Mouse (Mus musculus) brain, embryonic 14.5 days (tissue): ENCODE measurements around the gene Slc50a1. TPM values are rescaled to one million over a fixed set of nuclear protein-coding genes. Genes with fewer than 3 reads are reported as not detected.
A peak's percentile ranks its signal among the peaks of the same experiment; 100 is the strongest.

Experiments
- DNase-seq: peaks from one replicate; pipeline ENCODE4 v3.0.0-alpha.2; 2011; ENCODE audit warnings: low read depth
- CTCF ChIP-seq: fragments of 200-500 bp; IDR thresholded peaks from 2 replicates; pipeline ENCODE4 v1.5.1; 2012; ENCODE audit warnings: inconsistent platforms, mild to moderate bottlenecking, moderate library complexity, borderline replicate concordance; ENCODE audit not compliant: insufficient read depth, insufficient read length; ENCODE audit errors: extremely low read depth
- POLR2A ChIP-seq: fragments of 200-500 bp; IDR thresholded peaks from 2 replicates; pipeline ENCODE4 v1.6.1; 2012; ENCODE audit warnings: mild to moderate bottlenecking, inconsistent platforms, borderline replicate concordance; ENCODE audit not compliant: poor library complexity, insufficient read depth, insufficient read length, severe bottlenecking; ENCODE audit errors: extremely low read depth
- polyA plus RNA-seq: library from polyadenylated mRNA; depleted of rRNA; stranded (reverse); fragments of >200 nt; gene quantifications from 2 replicates; pipeline ENCODE4 v1.2.3, GENCODE M21; 2012

The Slc50a1 gene
- polyA plus RNA-seq, 1 experiment = 41.4 TPM

DNA sequence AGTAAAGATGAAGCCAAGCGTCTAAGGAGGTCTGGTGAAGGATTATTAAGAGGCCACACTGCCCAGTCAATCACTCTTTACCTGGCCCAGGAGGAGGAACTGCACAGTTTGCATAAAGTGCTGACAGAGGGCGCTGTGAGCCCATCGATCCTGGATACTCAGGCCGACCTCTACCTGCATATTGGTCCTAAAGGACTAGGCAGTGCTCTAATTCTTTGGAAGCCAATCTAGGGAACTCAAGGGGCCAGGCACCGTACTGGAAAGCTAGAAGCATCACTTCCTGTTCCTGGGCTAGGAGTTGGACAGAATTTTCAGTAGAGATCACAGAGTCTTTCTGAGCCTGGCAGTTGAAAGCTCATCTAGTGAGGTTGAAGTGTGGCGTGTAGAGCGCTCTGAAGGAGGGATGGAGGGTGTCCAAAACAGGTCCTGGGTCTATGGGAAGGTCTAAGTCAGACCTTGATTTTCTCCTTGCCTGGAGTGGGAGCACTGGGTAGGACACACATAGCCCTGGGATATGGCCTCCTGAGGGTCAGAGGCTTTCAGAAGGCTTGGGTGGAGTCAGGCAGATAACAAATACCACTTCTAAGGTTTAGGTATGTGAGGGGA lies 19.8 kb downstream of the Slc50a1 start:
- TF ChIP-seq CTCF (peak; percentile 63), POLR2A (no peak)
- peak; percentile 62 for DNase-seq

DNA sequence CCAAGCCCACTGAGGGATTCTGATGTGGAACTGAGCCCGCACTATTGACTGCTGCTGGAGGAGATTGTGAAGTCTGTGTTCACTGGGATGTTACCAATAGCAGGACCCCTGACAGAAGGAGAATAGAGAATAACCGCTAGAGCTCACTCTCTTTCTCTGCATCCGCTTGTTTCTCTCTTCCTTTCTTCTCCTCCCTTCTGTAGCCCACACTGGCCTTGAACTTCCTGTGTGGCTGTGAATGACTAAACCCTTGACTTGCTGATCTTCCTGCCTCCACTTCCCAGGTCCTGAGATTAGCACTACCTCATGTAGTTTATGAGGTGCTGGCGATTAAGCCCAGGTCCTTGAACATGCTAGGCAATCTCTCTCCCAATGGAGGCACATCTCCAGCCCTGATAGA lies 22.9 kb downstream of the Slc50a1 start:
- TF ChIP-seq POLR2A = no peak
- TF ChIP-seq CTCF = no peak
- DNase-seq = no peak

DNA sequence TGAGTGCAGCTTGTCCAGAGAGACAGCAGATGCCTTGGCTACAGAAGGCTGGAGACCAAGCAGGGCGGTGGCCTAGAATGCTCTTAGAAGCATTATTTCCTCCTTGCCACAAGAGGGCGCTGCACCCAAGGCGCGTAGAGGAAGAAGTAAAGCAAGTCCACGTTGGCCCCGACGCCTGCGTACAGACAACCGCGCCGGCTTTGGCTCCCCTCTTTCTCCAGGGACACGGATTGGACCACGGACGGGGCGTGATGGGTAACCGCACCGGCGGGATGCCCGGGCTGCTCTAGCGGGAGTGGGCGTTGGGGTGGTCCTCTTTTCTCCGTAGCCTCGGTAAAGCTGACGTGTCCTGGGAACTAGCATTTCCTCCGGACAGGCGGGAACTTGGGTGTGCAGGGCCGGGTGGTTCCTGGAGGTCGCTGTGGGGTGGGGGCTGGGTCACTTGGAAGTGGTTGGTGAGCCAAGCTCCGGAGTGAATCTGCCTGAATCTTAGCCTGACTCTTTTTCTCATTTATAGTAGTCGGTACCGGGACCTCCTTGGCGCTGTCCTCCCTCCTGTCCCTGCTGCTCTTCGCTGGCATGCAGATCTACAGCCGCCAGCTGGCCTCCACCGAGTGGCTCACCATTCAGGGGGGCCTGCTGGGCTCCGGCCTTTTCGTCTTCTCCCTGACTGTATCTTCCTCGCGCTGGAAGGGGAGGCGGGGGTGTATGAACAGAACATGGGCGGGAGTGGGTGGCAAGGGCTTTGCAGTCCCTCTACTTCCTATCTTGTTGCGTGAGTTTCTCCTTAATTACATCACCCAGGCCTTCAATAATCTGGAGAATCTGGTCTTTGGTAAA lies 23.9 kb downstream of the Slc50a1 start, which contains the start of gene Trim46:
Trim46 (minus strand) TSS at position 49 of the 840 bp plus-strand sequence.
- peak; percentile 96 for TF ChIP-seq CTCF
- TF ChIP-seq POLR2A = peak; percentile 18; the same call in 1 of the 2 replicates
- peak; percentile 97 for DNase-seq

DNA sequence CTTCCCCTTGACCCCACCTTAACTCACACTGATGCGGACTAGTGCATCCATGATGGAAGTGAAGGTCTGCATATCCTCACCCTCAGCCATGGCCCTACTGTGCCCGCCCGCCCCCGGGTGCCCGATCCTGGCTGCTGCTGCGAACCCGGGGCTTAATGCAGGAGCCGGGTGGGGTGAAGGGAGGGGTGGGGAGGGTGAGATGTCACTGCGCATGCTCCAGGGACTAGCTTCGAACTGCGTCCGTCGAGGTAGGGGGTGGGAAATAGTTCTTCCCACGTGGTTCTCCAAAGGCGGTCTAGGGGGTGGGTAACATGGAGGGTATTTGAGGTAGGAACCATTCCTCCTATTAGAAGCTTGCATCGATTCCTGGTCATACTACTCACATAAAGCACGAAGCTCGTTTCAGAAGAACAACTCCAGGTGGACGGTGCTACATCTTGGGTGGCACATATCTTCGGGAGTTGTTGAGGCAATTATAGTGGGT lies 24.6 kb downstream of the Slc50a1 start, which contains the start of gene Krtcap2:
Krtcap2 (plus strand) TSS at position 279 of the 484 bp plus-strand sequence.
- peak; percentile 94 for DNase-seq
- TF ChIP-seq CTCF (no peak), POLR2A (no peak)

DNA sequence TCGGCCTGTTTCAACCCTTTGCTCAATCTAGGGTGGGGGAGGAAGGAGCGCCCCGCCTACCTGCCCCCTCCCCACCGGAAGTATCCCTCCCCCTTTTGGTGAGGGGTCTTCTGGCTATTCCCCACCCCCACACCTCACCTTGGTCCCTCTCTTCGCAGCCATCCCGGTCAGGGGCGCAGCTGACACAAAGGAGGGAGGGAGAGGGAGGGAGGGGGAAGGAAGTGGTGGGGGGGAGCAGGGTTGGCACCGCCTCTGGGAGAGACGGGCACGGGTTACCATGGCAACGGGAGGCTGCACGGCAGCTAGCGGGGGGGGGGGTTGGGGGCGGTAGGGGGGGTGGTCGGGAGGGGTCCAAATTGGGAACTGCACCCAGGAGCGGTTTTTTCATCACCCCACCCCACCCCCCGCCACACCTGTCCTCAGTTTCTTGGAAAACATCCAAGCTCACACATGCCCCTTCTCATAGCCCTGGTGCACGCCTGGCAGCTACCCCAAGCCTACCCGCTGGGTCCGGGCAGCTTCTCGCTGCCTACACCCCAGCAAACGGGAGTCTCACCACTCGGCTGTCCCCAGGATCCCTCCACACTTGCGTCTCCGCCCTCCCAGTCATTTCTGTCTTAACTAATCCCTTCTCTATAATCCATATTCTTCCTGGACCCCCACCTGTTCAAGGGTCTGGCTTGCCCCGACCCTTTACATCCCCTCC lies 25.2 kb downstream of the Slc50a1 start:
- no peak for TF ChIP-seq CTCF
- TF ChIP-seq POLR2A = peak; percentile 18; the same call in 1 of the 2 replicates
- peak; percentile 96 for DNase-seq

DNA sequence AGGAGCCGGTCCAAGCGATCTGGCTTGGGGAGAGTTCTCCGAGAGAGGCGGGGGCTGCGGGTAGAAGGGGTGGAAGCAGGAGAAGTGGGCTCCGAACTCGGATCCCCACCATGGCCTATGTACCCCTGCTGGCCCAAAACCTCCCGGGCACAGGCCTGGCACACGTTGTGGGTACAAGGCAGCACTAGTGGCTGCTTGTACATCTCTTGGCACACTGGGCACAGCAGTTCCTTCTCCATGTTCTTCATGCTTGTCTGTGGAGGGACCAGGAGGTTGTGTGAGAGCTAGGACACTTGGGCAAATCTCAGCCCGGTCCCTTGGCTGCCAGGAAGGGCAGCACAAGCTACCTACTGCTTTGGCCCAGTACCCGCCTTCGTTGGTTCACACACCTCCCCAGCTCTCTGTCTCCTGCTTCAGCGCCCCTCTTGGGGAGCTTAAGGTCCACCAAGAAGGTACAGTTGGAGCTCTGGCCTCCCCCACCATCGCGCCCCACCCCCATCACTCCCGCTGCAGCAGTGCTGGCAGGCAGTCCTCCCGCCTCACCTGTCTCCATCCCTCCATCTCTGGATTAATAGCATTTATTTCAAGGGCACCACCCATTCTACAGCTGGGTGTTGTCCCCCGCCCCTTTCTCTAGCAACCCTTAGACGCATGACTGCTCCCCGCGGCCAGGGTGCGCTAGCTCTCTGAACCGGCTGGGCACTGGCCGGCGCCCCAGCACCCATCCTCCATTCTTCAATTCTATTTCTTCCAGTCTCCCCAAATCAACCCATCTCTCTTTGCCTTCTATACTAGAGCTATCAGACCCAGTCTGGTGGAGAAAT lies 26.0 kb downstream of the Slc50a1 start:
- TF ChIP-seq CTCF = peak; percentile 31; the same call in 1 of the 2 replicates
- TF ChIP-seq POLR2A = no peak
- DNase-seq = peak; percentile 31

DNA sequence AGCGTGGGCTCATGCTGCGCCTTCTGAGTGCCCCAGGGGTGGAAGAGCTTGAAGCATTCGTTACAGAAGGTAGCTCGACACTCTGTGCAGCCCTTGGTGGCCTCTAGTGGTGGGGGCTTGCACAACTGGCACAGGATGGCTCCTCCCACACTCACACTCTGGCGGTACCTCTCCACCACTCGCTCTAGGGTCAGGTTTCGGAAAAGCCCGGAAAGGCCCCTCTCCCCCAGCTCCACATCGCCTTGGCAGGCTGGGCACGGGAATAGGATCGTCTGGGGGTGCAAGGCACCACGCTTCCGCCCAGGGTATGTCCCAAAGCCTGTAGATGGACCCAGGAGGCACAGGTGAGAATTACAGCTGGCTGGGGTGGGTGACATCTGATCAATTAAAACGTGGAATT lies 26.8 kb downstream of the Slc50a1 start:
- TF ChIP-seq CTCF = peak; percentile 56; the same call in 1 of the 2 replicates
- TF ChIP-seq POLR2A = no peak
- DNase-seq = peak; percentile 66

DNA sequence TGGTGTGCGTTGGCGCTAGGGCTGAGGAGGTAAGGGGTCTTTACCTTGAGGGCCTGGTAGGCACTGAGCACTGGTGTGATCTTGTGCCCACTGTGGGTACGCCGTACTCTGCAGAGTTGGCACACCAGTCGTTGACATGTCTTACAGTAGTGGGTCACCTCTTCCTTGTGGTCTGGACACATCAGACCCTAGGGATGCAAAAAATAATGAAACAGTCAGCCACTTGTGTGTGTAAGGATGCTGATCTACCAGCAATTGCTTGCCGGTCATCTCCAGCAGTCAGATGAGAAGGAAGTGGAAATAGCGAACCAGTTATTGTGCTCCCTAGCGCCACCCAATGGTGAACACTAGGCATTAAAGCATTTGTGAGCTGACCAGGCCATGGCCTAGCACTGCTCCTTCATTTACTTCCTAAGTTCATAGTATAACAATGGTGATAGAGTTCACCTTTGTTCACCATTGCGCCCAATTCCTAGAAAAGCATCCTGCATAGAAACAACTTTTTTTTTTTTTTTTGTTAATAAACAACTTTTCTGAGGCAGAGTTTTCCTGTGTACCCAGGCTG lies 28.0 kb downstream of the Slc50a1 start:
- TF ChIP-seq CTCF (peak; percentile 70; the same call in 1 of the 2 replicates), POLR2A (no peak)
- DNase-seq = peak; percentile 69

DNA sequence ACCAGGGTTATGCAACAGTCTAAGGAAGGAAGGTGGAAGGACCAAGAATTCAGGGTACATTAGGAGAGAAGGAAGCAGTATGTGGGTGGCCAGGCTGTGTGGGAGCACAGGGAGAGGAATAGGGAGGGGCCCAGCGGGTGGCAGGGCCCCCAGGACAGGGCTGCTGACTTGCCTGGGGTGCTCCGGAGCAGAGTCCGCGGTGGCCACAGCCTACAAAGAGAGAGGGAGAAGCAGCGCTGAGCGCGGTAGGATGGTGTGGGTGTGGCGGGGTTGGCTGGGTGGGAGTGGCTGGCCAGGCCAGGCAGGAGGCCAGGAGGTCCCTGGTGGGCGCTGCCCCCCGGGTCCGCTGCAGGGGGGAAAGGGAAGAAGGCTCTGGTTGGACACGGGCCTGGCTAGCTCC lies 31.9 kb downstream of the Slc50a1 start:
- TF ChIP-seq CTCF = no peak
- no peak for TF ChIP-seq POLR2A

DNA sequence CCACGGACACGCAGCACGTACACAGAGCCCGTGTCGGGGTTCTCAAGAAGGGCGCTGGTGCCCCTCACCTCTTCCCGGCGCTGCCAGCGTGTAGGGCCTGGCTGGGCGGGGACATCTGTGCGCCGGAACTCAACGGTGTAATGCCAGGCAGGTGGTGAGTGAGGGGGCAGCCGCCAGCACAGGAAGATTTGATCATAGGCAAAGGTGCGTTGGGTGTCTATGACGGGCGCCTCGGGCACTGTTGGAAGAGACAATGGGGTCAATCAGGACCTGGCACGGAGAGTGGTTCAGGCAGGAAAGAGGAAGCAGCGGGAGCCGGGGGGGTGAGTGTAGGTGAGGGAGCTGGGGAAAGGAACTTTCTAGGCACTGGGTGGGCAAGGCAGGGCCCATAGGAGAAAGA lies 32.7 kb downstream of the Slc50a1 start:
- DNase-seq = no peak
- TF ChIP-seq CTCF (no peak), POLR2A (no peak)

More for the DNA sequence above, 31.9 kb downstream of the Slc50a1 start:
- DNase-seq = no peak

DNA sequence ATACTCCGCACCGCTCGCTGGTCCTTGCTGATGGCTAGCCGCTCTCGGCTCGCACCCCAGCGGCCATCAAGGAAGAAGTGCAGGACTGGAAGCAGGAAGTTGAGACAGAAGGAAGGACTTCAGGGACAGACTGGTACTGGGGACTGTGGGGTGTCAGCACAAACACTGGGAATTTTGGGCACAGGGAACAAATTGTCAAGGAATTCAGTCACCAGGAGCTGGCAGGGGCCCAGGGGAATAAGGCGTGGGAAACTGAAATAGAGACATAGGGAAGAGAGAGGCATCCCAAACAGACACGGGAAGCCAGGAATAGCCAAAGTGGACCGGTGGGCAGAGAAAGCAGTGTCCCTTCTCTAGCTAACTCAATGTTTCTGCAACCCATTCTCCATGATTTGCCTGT lies 33.9 kb downstream of the Slc50a1 start:
- no peak for DNase-seq
- TF ChIP-seq POLR2A (no peak), CTCF (no peak)
